ENCODE assay signal across 8 mouse cellular contexts in the genomic region with DNA sequence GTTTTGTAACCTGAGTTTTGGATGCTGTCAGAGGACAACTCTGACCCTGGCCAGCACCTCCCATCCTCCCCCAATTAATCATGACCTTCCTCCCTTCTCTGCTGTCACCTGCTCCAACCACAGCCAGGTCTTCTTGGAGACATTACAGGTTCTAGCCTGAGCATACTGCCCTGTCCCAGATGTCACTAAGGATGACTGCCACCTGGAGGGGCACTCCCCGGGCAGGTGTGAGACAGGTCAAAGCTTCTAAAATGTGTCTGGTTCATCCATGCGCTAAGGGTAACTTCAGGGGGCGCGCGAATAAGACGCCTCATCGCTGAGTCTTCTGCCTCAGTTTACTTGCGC. TPM values are rescaled to one million over a fixed set of nuclear protein-coding genes. Genes with fewer than 3 reads are reported as not detected.
DNase-seq lines count a peak whose midpoint lies in the region; ATAC-seq lines count a peak whose summit lies in the region.

No protein-coding gene starts in this region.

- H3K4me1 ChIP-seq in heart, embryonic 14.5 days (ENCODE audit: control insufficient read depth in 2 of 2, insufficient read depth in 2 of 2, low read length in 2 of 2): peaks cover 27 to 43% of the 10 kb centered on the region in 2 experiments
- H3K4me1 ChIP-seq in hindbrain, embryonic 11.5 days (replicated peaks; ENCODE audit: control insufficient read depth, insufficient read depth, low read length): peaks cover 3% of the 10 kb centered on the region; the same call in 1 of the 2 replicates

- DNase-seq in heart, postnatal 10 days: no peak
- DNase-seq in hindbrain, embryonic 11.5 days (ENCODE audit: low spot score): no peak
- no peak for DNase-seq in cerebellum, adult 9-11 months
- DNase-seq in left cerebral cortex, adult 18-20 months (ENCODE audit: low spot score in 2 of 2): no peak
- no peak for DNase-seq in gastrocnemius, postnatal 25 days

- intact Hi-C loops in heart, postnatal 10 days (cut with DNase I): loop anchor here (5.0 kb wide), 1 partner anchor 49 kb away; the partner anchor contains the start of gene Sun1

- H3K27me3 ChIP-seq in heart, embryonic 14.5 days (ENCODE audit: control insufficient read depth, insufficient read depth, low read length): no peaks in the 10 kb centered on the region
- no peaks in the 10 kb centered on the region for H3K27me3 ChIP-seq in hindbrain, embryonic 11.5 days (ENCODE audit: control insufficient read depth, insufficient read depth, low read length)

- under 1% methylated on average over 8 of the region's 8 CpGs for WGBS in heart, embryonic 14.5 days
- under 1% methylated on average over 8 of the region's 8 CpGs for WGBS in hindbrain, embryonic 11.5 days

- H3K4me2 ChIP-seq in heart, embryonic 14.5 days (ENCODE audit: low read length): peak overlapping the region; percentile 96
- H3K4me2 ChIP-seq in hindbrain, embryonic 11.5 days (replicated peaks; ENCODE audit: low read depth, low read length): peak overlapping the region; percentile 38

- peak overlapping the region; percentile 81 for H3K9ac ChIP-seq in heart, embryonic 14.5 days (ENCODE audit: low read length)
- peak overlapping the region; percentile 66 for H3K9ac ChIP-seq in hindbrain, embryonic 11.5 days (ENCODE audit: low read depth, low read length)

- no peaks in the 10 kb centered on the region for H3K9me3 ChIP-seq in heart, embryonic 14.5 days (ENCODE audit: control insufficient read depth, low read length)
- no peaks in the 10 kb centered on the region for H3K9me3 ChIP-seq in hindbrain, embryonic 11.5 days (ENCODE audit: control insufficient read depth, low read length)

- H3K36me3 ChIP-seq in heart, embryonic 14.5 days (ENCODE audit: control insufficient read depth, insufficient read depth, low read length): peaks cover 44% of the 10 kb centered on the region
- peaks cover 4% of the 10 kb centered on the region; the same call in 1 of the 2 replicates for H3K36me3 ChIP-seq in hindbrain, embryonic 11.5 days (ENCODE audit: control insufficient read depth, insufficient read depth, low read length)

- 0 out of 2 replicates have a peak, but pooled peaks have one; percentile 1 for ATAC-seq in heart, embryonic 14.5 days (ENCODE audit: insufficient number of reproducible peaks, insufficient read depth, low FRiP score, low read depth)
- peak; percentile 8 for ATAC-seq in activated CD4-positive, CD25-positive, alpha-beta regulatory T cell, adult 4 months
- ATAC-seq in hindbrain, embryonic 11.5 days (ENCODE audit: low FRiP score): peak; percentile 74
- ATAC-seq in megakaryocyte-erythroid progenitor cell, adult 5-6 weeks (replicated peaks; ENCODE audit: low FRiP score, low TSS enrichment, poor library complexity, severe bottlenecking): peak; percentile 10

- H3K4me3 ChIP-seq in heart, embryonic 14.5 days (ENCODE audit: control insufficient read depth in 1 of 2, insufficient read depth in 1 of 2, low read depth in 1 of 2, low read length in 2 of 2): peak overlapping the region; percentile 77 to 98
- peak overlapping the region; percentile 80 for H3K4me3 ChIP-seq in hindbrain, embryonic 11.5 days (ENCODE audit: low read depth, low read length)

- peak overlapping the region; percentile 77 to 91 for H3K27ac ChIP-seq in heart, embryonic 14.5 days (replicated peaks in 1 of 2; ENCODE audit: control insufficient read depth in 1 of 2, insufficient read depth in 1 of 2, low read depth in 2 of 2, low read length in 2 of 2)
- H3K27ac ChIP-seq in hindbrain, embryonic 11.5 days (ENCODE audit: low read depth, low read length): peak overlapping the region; percentile 65; the same call in 1 of the 2 replicates

RNA-seq across cellular contexts. Expression of gene Get4, which starts 0.4 kb away (rescaled TPM):
- 138 and 144 TPM in 2 replicates for polyA plus RNA-seq in heart, embryonic 14.5 days (2014; fragmentation: Nextera tagmentation; extraction: Ambion mirVana)
- 10 to 100 TPM; 57.6 to 59.4 TPM for total RNA-seq in heart, postnatal 10 days (2021)
- polyA plus RNA-seq in activated CD4-positive, CD25-positive, alpha-beta regulatory T cell, adult 4 months (2017; shearing (Covaris generic)): 10 to 100 TPM; 14.9 to 18.2 TPM
- polyA plus RNA-seq in hindbrain, embryonic 11.5 days (2014; fragmentation: Nextera tagmentation; extraction: Ambion mirVana): 112 and 121 TPM in 2 replicates
- 57.7 and 80.8 TPM in 2 replicates for total RNA-seq in megakaryocyte-erythroid progenitor cell, adult 5-6 weeks (2014; fragmentation: Nextera tagmentation)
- total RNA-seq in megakaryocyte-erythroid progenitor cell, adult 5-6 weeks (2017): 19.5 and 38.6 TPM in 2 replicates
- 10 to 100 TPM; 50.0 to 52.4 TPM for total RNA-seq in left cerebral cortex, adult 18-20 months (2021)
- 10 to 100 TPM; 28.7 to 30.3 TPM for total RNA-seq in gastrocnemius, postnatal 25 days (2021)

RNA-seq across cellular contexts. Expression of gene Sun1, which starts 51.3 kb away (rescaled TPM):
- polyA plus RNA-seq in heart, embryonic 14.5 days (2014; fragmentation: Nextera tagmentation; extraction: Ambion mirVana): 39.6 and 41.4 TPM in 2 replicates
- 10 to 100 TPM; 43.5 to 44.8 TPM for total RNA-seq in heart, postnatal 10 days (2021)
- polyA plus RNA-seq in activated CD4-positive, CD25-positive, alpha-beta regulatory T cell, adult 4 months (2017; shearing (Covaris generic)): 10 to 100 TPM; 29.3 to 33.5 TPM
- polyA plus RNA-seq in hindbrain, embryonic 11.5 days (2014; fragmentation: Nextera tagmentation; extraction: Ambion mirVana): 38.4 and 43.8 TPM in 2 replicates
- 89.3 and 93.2 TPM in 2 replicates for total RNA-seq in megakaryocyte-erythroid progenitor cell, adult 5-6 weeks (2014; fragmentation: Nextera tagmentation)
- total RNA-seq in megakaryocyte-erythroid progenitor cell, adult 5-6 weeks (2017): 72.3 and 92.9 TPM in 2 replicates
- total RNA-seq in left cerebral cortex, adult 18-20 months (2021): 100 to 1,000 TPM; 109 to 132 TPM
- 10 to 100 TPM; 33.2 to 35.6 TPM for total RNA-seq in gastrocnemius, postnatal 25 days (2021)

Comparison
In these comparisons a context has a peak if more than half of its experiments do, and no peak if none do; other contexts are left out.
1. ATAC-seq: peak in every context shown above with its lines; median percentile 74 in hindbrain, embryonic 11.5 days; 10 in megakaryocyte-erythroid progenitor cell, adult 5-6 weeks; 8 in activated CD4-positive, CD25-positive, alpha-beta regulatory T cell, adult 4 months; 1 in heart, embryonic 14.5 days.